Mouse (Mus musculus) embryonic fibroblast, embryonic 13.5 days (primary cell): ENCODE measurements at regions not wholly inside any gene's neighbourhood (a gene's known extent, or its start where the extent isn't known, plus 50 kb on each side); places are given as distances from the start of the nearest gene placed in this dataset.

Experiments used
- CTCF ChIP-seq: IDR thresholded peaks from 2 replicates; pipeline ENCODE4 v1.5.1; 2011; ENCODE audit warnings: mild to moderate bottlenecking, control low read depth, low read length, moderate library complexity, borderline replicate concordance; ENCODE audit not compliant: insufficient read depth
- POLR2A ChIP-seq: IDR thresholded peaks from 2 replicates; pipeline ENCODE4 v1.6.1; 2011; ENCODE audit warnings: low read depth, mild to moderate bottlenecking, control low read depth, low read length, moderate library complexity

GRCm38 (mm10) chr15:94187588-94187987, 277.6 kb downstream of the Adamts20 start:
- TF ChIP-seq POLR2A (no peak), CTCF (no peak)
